In the genomic region with DNA sequence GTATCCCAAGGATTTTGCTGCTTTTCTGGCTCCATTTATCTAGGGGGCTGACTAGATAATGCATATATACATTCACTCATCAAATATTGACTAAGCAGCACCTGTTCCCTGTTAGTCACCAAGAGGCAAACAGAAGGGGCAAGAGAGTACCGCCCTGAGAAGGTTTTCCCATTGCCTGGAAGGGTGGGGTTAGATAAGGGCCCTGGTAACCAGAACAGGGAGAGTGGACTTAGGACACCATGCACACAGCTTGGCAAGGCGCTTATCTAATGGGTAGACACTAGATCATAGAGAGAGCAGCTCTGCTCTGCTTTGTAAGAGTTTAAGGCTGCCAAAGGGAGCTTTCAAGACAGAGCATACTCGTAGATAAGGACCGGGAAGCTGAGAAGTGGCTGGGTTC, we compare ENCODE assay signal across 29 mouse cellular contexts. TPM values are rescaled to one million over a fixed set of nuclear protein-coding genes. Genes with fewer than 3 reads are reported as not detected.
DNase-seq lines count a peak whose midpoint lies in the region; ATAC-seq and TF ChIP-seq lines count a peak whose summit lies in the region.
"Had no signal": no experiment of that assay in that cellular context is flagged by ENCODE, and none has a peak within 500 bp of the region (broad histone marks: within the 10 kb centered on the region; RNA-seq: fewer than 3 reads in every experiment).

No protein-coding gene starts in this region.

- H3K4me1 ChIP-seq in heart, embryonic 16.5 days (ENCODE audit: control insufficient read depth, insufficient read depth, low read length), result peaks cover 52% of the 10 kb centered on the region
- peaks cover 15% of the 10 kb centered on the region for H3K4me1 ChIP-seq in embryonic fibroblast, embryonic 13.5 days (ENCODE audit: control insufficient read depth, insufficient read depth, low read length)
- peaks cover 26% of the 10 kb centered on the region for H3K4me1 ChIP-seq in intestine, embryonic 16.5 days (ENCODE audit: control insufficient read depth, insufficient read depth, low read length)
- H3K4me1 ChIP-seq in stomach, embryonic 16.5 days (ENCODE audit: control insufficient read depth, insufficient read depth, low read length), result peaks cover 27% of the 10 kb centered on the region
- H3K4me1 ChIP-seq: hindbrain, embryonic 10.5 days; limb, embryonic 12.5 days; midbrain, embryonic 15.5 days; neural tube, embryonic 13.5 days had no signal

- peak overlapping the region; percentile 11; the same call in 1 of the 2 replicates for H3K27ac ChIP-seq in heart, embryonic 16.5 days (ENCODE audit: low read length)
- peak overlapping the region; percentile 1; the same call in 1 of the 2 replicates for H3K27ac ChIP-seq in embryonic fibroblast, embryonic 13.5 days (ENCODE audit: insufficient read depth, low read length)
- H3K27ac ChIP-seq in intestine, embryonic 16.5 days (ENCODE audit: low read length), result peak overlapping the region; percentile 91
- H3K27ac ChIP-seq in stomach, embryonic 16.5 days (ENCODE audit: low read length), result peak overlapping the region; percentile 81
- H3K27ac ChIP-seq: hindbrain, embryonic 10.5 days; hindbrain, postnatal 0 days; limb, embryonic 12.5 days; midbrain, embryonic 15.5 days; neural tube, embryonic 13.5 days had no signal

- no peak overlapping the region for H3K4me2 ChIP-seq in heart, embryonic 16.5 days (ENCODE audit: low read depth, low read length)
- peak overlapping the region; percentile 28; the same call in 1 of the 2 replicates for H3K4me2 ChIP-seq in intestine, embryonic 16.5 days (ENCODE audit: low read depth, low read length)
- no peak overlapping the region for H3K4me2 ChIP-seq in stomach, embryonic 16.5 days (ENCODE audit: low read depth, low read length)
- H3K4me2 ChIP-seq: limb, embryonic 12.5 days; liver, embryonic 11.5 days; midbrain, embryonic 15.5 days; neural tube, embryonic 13.5 days had no signal

- intact Hi-C loops in heart, postnatal 25 days (cut with DNase I), result no loop called here

- TF ChIP-seq POLR2A in embryonic fibroblast, embryonic 13.5 days (IDR thresholded peaks at IDR 0.05; ENCODE audit: low read depth, low read length), result no peak

- TF ChIP-seq CTCF in embryonic fibroblast, embryonic 13.5 days (IDR thresholded peaks at IDR 0.05; ENCODE audit: borderline replicate concordance, insufficient read depth, low read length), result no peak

- DNase-seq in heart, postnatal 25 days (ENCODE audit: low spot score), result no peak
- DNase-seq in layer of hippocampus, adult 18-20 months (ENCODE audit: low spot score in 2 of 2), result no peak
- DNase-seq in thymus, postnatal 0 days (ENCODE audit: low spot score), result no peak
- DNase-seq: adrenal gland, postnatal 10 days; B cell, adult 2 months; cerebellum, adult 18-20 months; cerebellum, postnatal 14 days; forebrain, postnatal 0 days; gastrocnemius, postnatal 25 days; kidney, adult 8-10 months; kidney, postnatal 10 days; layer of hippocampus, postnatal 36 days; lung, adult 18-20 months; lung, postnatal 36 days; right cerebral cortex, postnatal 4 days; thymus, postnatal 25 days had no signal

- no peaks in the 10 kb centered on the region for H3K9me3 ChIP-seq in heart, embryonic 16.5 days (replicated peaks; ENCODE audit: control insufficient read depth, low read length)
- no peaks in the 10 kb centered on the region for H3K9me3 ChIP-seq in intestine, embryonic 16.5 days (ENCODE audit: control insufficient read depth, low read length)
- 0 out of 2 replicates have a peak, but pooled peaks cover 4% of the 10 kb centered on the region for H3K9me3 ChIP-seq in stomach, embryonic 16.5 days (replicated peaks; ENCODE audit: control insufficient read depth, low read length)
- H3K9me3 ChIP-seq: hindbrain, embryonic 10.5 days; limb, embryonic 12.5 days; midbrain, embryonic 15.5 days; neural tube, embryonic 13.5 days had no signal

- no peaks in the 10 kb centered on the region for H3K27me3 ChIP-seq in heart, embryonic 16.5 days (ENCODE audit: control insufficient read depth, insufficient read depth, low read length)
- no peaks in the 10 kb centered on the region for H3K27me3 ChIP-seq in intestine, embryonic 16.5 days (replicated peaks; ENCODE audit: control insufficient read depth, insufficient read depth, low read length)
- H3K27me3 ChIP-seq in stomach, embryonic 16.5 days (ENCODE audit: control insufficient read depth, insufficient read depth, low read length), result no peaks in the 10 kb centered on the region
- H3K27me3 ChIP-seq: limb, embryonic 12.5 days; midbrain, embryonic 15.5 days; neural tube, embryonic 13.5 days had no signal

- 52% methylated on average over 4 of the region's 4 CpGs for WGBS in heart, embryonic 16.5 days
- 60% methylated on average over 4 of the region's 4 CpGs for whole genome bisulfite sequencing in intestine, embryonic 16.5 days
- 59% methylated on average over 4 of the region's 4 CpGs for WGBS in stomach, embryonic 16.5 days

- no peak overlapping the region for H3K9ac ChIP-seq in heart, embryonic 16.5 days (ENCODE audit: low read length)
- no peak overlapping the region for H3K9ac ChIP-seq in intestine, embryonic 16.5 days (ENCODE audit: low read depth, low read length)
- H3K9ac ChIP-seq in stomach, embryonic 16.5 days (ENCODE audit: low read length), result no peak overlapping the region
- H3K9ac ChIP-seq: forebrain, postnatal 0 days; limb, embryonic 12.5 days; midbrain, embryonic 15.5 days; neural tube, embryonic 13.5 days had no signal

- H3K36me3 ChIP-seq in heart, embryonic 16.5 days (ENCODE audit: control insufficient read depth, insufficient read depth), result peaks cover 41% of the 10 kb centered on the region
- H3K36me3 ChIP-seq in intestine, embryonic 16.5 days (ENCODE audit: control insufficient read depth, insufficient read depth, low read length), result peaks cover 2% of the 10 kb centered on the region
- peaks cover 4% of the 10 kb centered on the region; the same call in 1 of the 2 replicates for H3K36me3 ChIP-seq in stomach, embryonic 16.5 days (ENCODE audit: control insufficient read depth, insufficient read depth, low read length)
- H3K36me3 ChIP-seq: hindbrain, embryonic 10.5 days; limb, embryonic 12.5 days; neural tube, embryonic 13.5 days had no signal

- no peak for ATAC-seq in heart, embryonic 16.5 days (replicated peaks; ENCODE audit: extremely low read depth, insufficient read depth, low FRiP score)
- ATAC-seq in intestine, embryonic 16.5 days, result peak; percentile 96
- peak; percentile 92 for ATAC-seq in stomach, embryonic 16.5 days (ENCODE audit: insufficient read depth, low FRiP score)
- ATAC-seq: forebrain, postnatal 0 days; hindbrain, postnatal 0 days; midbrain, embryonic 15.5 days had no signal

- H3K4me3 ChIP-seq in heart, embryonic 16.5 days (ENCODE audit: low read length), result no peak overlapping the region
- no peak overlapping the region for H3K4me3 ChIP-seq in embryonic fibroblast, embryonic 13.5 days (ENCODE audit: insufficient read depth, low read length)
- H3K4me3 ChIP-seq in intestine, embryonic 16.5 days (ENCODE audit: low read length), result no peak overlapping the region
- H3K4me3 ChIP-seq in stomach, embryonic 16.5 days (replicated peaks; ENCODE audit: low read length), result no peak overlapping the region
- H3K4me3 ChIP-seq: hindbrain, embryonic 10.5 days; limb, embryonic 12.5 days; midbrain, embryonic 15.5 days; myocyte; neural tube, embryonic 13.5 days had no signal

RNA-seq across cellular contexts. Expression of gene Fhl2, which starts 44.2 kb away (rescaled TPM):
- 426 and 443 TPM in 2 replicates for polyA plus RNA-seq in heart, embryonic 16.5 days (2015; fragmentation: Nextera tagmentation; extraction: Ambion mirVana)
- 1,000 to 10,000 TPM; 2,139 to 2,275 TPM for total RNA-seq in heart, postnatal 25 days (2021)
- 92.1 and 137 TPM in 2 replicates for polyA plus RNA-seq in embryonic fibroblast, embryonic 13.5 days (2011; ENCODE audit: insufficient read length, low read depth, missing spikeins)
- 51.2 and 58.4 TPM in 2 replicates for polyA plus RNA-seq in intestine, embryonic 16.5 days (2015; fragmentation: Nextera tagmentation; extraction: Ambion mirVana)
- 91.2 and 98.1 TPM in 2 replicates for polyA plus RNA-seq in stomach, embryonic 16.5 days (2015; fragmentation: Nextera tagmentation; extraction: Ambion mirVana)
- total RNA-seq in layer of hippocampus, adult 18-20 months (2021), result 10 to 100 TPM; 28.5 to 34.0 TPM
- polyA plus RNA-seq in thymus, postnatal 0 days (2015; fragmentation: Nextera tagmentation; extraction: Ambion mirVana), result 5.3 and 6.0 TPM in 2 replicates
- total RNA-seq: megakaryocyte-erythroid progenitor cell, adult 5-6 weeks; MEL had no signal

RNA-seq across cellular contexts. Expression of gene AI597479, which starts 54.1 kb away (rescaled TPM):
- 24.5 and 24.8 TPM in 2 replicates for polyA plus RNA-seq in heart, embryonic 16.5 days (2015; fragmentation: Nextera tagmentation; extraction: Ambion mirVana)
- total RNA-seq in heart, postnatal 25 days (2021), result 10 to 100 TPM; 18.6 to 19.5 TPM
- polyA plus RNA-seq in embryonic fibroblast, embryonic 13.5 days (2011; ENCODE audit: insufficient read length, low read depth, missing spikeins), result 16.7 and 18.9 TPM in 2 replicates
- polyA plus RNA-seq in intestine, embryonic 16.5 days (2015; fragmentation: Nextera tagmentation; extraction: Ambion mirVana), result 22.3 and 23.6 TPM in 2 replicates
- polyA plus RNA-seq in stomach, embryonic 16.5 days (2015; fragmentation: Nextera tagmentation; extraction: Ambion mirVana), result 28.9 and 29.1 TPM in 2 replicates
- total RNA-seq in layer of hippocampus, adult 18-20 months (2021), result 10 to 100 TPM; 27.5 to 27.8 TPM
- polyA plus RNA-seq in thymus, postnatal 0 days (2015; fragmentation: Nextera tagmentation; extraction: Ambion mirVana), result 19.7 and 21.1 TPM in 2 replicates

RNA-seq across cellular contexts. Expression of gene Tgfbrap1, which starts 54.2 kb away (rescaled TPM):
- polyA plus RNA-seq in heart, embryonic 16.5 days (2015; fragmentation: Nextera tagmentation; extraction: Ambion mirVana), result 7.2 and 7.3 TPM in 2 replicates
- total RNA-seq in heart, postnatal 25 days (2021), result 10 to 100 TPM; 12.9 to 13.2 TPM
- 15.1 and 15.5 TPM in 2 replicates for polyA plus RNA-seq in embryonic fibroblast, embryonic 13.5 days (2011; ENCODE audit: insufficient read length, low read depth, missing spikeins)
- polyA plus RNA-seq in intestine, embryonic 16.5 days (2015; fragmentation: Nextera tagmentation; extraction: Ambion mirVana), result 8.6 and 9.8 TPM in 2 replicates
- polyA plus RNA-seq in stomach, embryonic 16.5 days (2015; fragmentation: Nextera tagmentation; extraction: Ambion mirVana), result 9.5 and 10.2 TPM in 2 replicates
- 10 to 100 TPM; 37.7 to 38.1 TPM for total RNA-seq in layer of hippocampus, adult 18-20 months (2021)
- 5.3 and 5.6 TPM in 2 replicates for polyA plus RNA-seq in thymus, postnatal 0 days (2015; fragmentation: Nextera tagmentation; extraction: Ambion mirVana)

Comparison
In these comparisons a context has a peak if more than half of its experiments do, and no peak if none do; other contexts are left out.
1. H3K27ac ChIP-seq: peak in every context shown above with its lines; median percentile 91 in intestine, embryonic 16.5 days; 81 in stomach, embryonic 16.5 days; 11 in heart, embryonic 16.5 days; 1 in embryonic fibroblast, embryonic 13.5 days.